Mouse (Mus musculus) lung, postnatal 0 days (tissue): ENCODE data around the gene Syvn1. TPM values are rescaled to one million over a fixed set of nuclear protein-coding genes. Genes with fewer than 3 reads are reported as not detected.

ENCODE experiments used
- ATAC-seq: fragments of 200-750 bp; cut with Nextera tagmentation; 2 replicates; pipeline ENCODE4 v1.8.0; 2017; ENCODE audit warnings: moderate library complexity
- DNase-seq: peaks from one replicate; pipeline ENCODE4 v3.0.0-alpha.2; 2016; ENCODE audit warnings: low spot score
- H3K27ac ChIP-seq: fragments of 300-500 bp; sonication (generic); 2 replicates; pipeline ENCODE4 v1.5.1; 2014; ENCODE audit warnings: antibody characterized with exemption, mild to moderate bottlenecking, low read length, mixed read lengths
- H3K27me3 ChIP-seq: fragments of 300-500 bp; sonication (generic); replicated peaks from 2 replicates; pipeline ENCODE4 v1.6.1; 2014; ENCODE audit warnings: low read length, mixed read lengths; ENCODE audit not compliant: insufficient read depth
- H3K36me3 ChIP-seq: fragments of 300-500 bp; sonication (generic); 2 replicates; pipeline ENCODE4 v1.6.1; 2014; ENCODE audit warnings: low read length, mixed read lengths; ENCODE audit not compliant: insufficient read depth
- H3K4me1 ChIP-seq: fragments of 300-500 bp; sonication (generic); 2 replicates; pipeline ENCODE4 v1.6.1; 2014; ENCODE audit warnings: antibody characterized with exemption, low read depth, low read length, mixed read lengths; ENCODE audit not compliant: insufficient read depth
- H3K4me2 ChIP-seq: fragments of 300-500 bp; sonication (generic); replicated peaks from 2 replicates; pipeline ENCODE4 v1.6.1; 2014; ENCODE audit warnings: low read depth, mild to moderate bottlenecking, low read length, moderate library complexity, mixed read lengths
- H3K4me3 ChIP-seq: fragments of 300-500 bp; sonication (generic); 2 replicates; pipeline ENCODE4 v1.5.1; 2014; ENCODE audit warnings: low read depth, low read length
- H3K9ac ChIP-seq: fragments of 300-500 bp; sonication (generic); replicated peaks from 2 replicates; pipeline ENCODE4 v1.6.1; 2014; ENCODE audit warnings: low read depth, mild to moderate bottlenecking
- H3K9me3 ChIP-seq: fragments of 300-500 bp; sonication (generic); 2 replicates; pipeline ENCODE4 v1.6.1; 2016; ENCODE audit warnings: low read length, mixed read lengths
- CTCF ChIP-seq: IDR thresholded peaks from 2 replicates; pipeline ENCODE4 v1.5.1; 2016; ENCODE audit warnings: antibody characterized with exemption, mild to moderate bottlenecking
- EP300 ChIP-seq: IDR thresholded peaks from 2 replicates; pipeline ENCODE4 v1.6.1; 2016; ENCODE audit warnings: antibody characterized with exemption, mild to moderate bottlenecking, control low read depth
- WGBS: fragments of 180-500 bp; shearing (Covaris S2); extraction: QIAGEN DNeasy Blood & Tissue Kit; methylation state at CpG from one replicate; pipeline ENCODE4 v1.1.7; 2014; 5-methylcytosine and 5-hydroxymethylcytosine counted together
- polyA plus RNA-seq: library from polyadenylated mRNA; unstranded; fragments of >200 nt; fragmentation: Nextera tagmentation; extraction: Ambion mirVana; gene quantifications from 2 replicates; pipeline ENCODE4 v1.2.1, GENCODE M21; 2015

The Syvn1 gene
- polyA plus RNA-seq, 1 experiment from 2014 or later = 16.3 TPM

GRCm38 (mm10) chr19:6023059-6023458 lies 23.3 kb upstream of the Syvn1 start:
- H3K9ac ChIP-seq = no peak overlapping the region
- H3K27ac ChIP-seq = no peak overlapping the region
- H3K9me3 ChIP-seq = no peaks in the 10 kb centered on the region
- H3K4me3 ChIP-seq = no peak overlapping the region
- peak; percentile 78 for ATAC-seq
- H3K27me3 ChIP-seq = no peaks in the 10 kb centered on the region
- TF ChIP-seq EP300 (no peak), CTCF (peak; percentile 28)
- H3K4me2 ChIP-seq = no peak overlapping the region
- 37% methylated on average over 8 of the region's 8 CpGs for WGBS
- peak; percentile 42 for DNase-seq
- H3K36me3 ChIP-seq = no peaks in the 10 kb centered on the region
- H3K4me1 ChIP-seq = no peaks in the 10 kb centered on the region

GRCm38 (mm10) chr19:6023930-6024329 lies 22.4 kb upstream of the Syvn1 start:
- ATAC-seq (no peak), DNase-seq (no peak)
- Histone ChIP-seq H3K9ac (no peak overlapping the region), H3K4me3 (no peak overlapping the region), H3K4me1 (no peaks in the 10 kb centered on the region), H3K27ac (no peak overlapping the region), H3K9me3 (no peaks in the 10 kb centered on the region), H3K27me3 (no peaks in the 10 kb centered on the region), H3K4me2 (0 out of 2 replicates have a peak overlapping the region, but pooled peaks have one; percentile 3), H3K36me3 (no peaks in the 10 kb centered on the region)
- TF ChIP-seq CTCF (no peak), EP300 (no peak)
- 68% methylated on average over 7 of the region's 7 CpGs for WGBS

- no peak overlapping the region for H3K4me3 ChIP-seq
- no peak overlapping the region for H3K9ac ChIP-seq
- no peaks in the 10 kb centered on the region for H3K27me3 ChIP-seq
- H3K36me3 ChIP-seq = no peaks in the 10 kb centered on the region
- no peak overlapping the region for H3K27ac ChIP-seq
- DNase-seq (no peak), ATAC-seq (no peak)
- H3K4me1 ChIP-seq = no peaks in the 10 kb centered on the region
- WGBS = 48% methylated on average over 6 of the region's 6 CpGs
- no peaks in the 10 kb centered on the region for H3K9me3 ChIP-seq
- no peak overlapping the region for H3K4me2 ChIP-seq
- TF ChIP-seq EP300 (no peak), CTCF (no peak)
Observed at GRCm38 (mm10) chr19:6028991-6029390, 17.4 kb upstream of the Syvn1 start.

GRCm38 (mm10) chr19:6029426-6029825 lies 16.9 kb upstream of the Syvn1 start:
- Histone ChIP-seq H3K36me3 (no peaks in the 10 kb centered on the region), H3K4me3 (no peak overlapping the region), H3K27ac (no peak overlapping the region), H3K4me2 (no peak overlapping the region), H3K9ac (no peak overlapping the region), H3K9me3 (no peaks in the 10 kb centered on the region), H3K27me3 (no peaks in the 10 kb centered on the region), H3K4me1 (no peaks in the 10 kb centered on the region)
- ATAC-seq = no peak
- no peak for DNase-seq
- no peak for TF ChIP-seq EP300
- no peak for TF ChIP-seq CTCF
- 71% methylated on average over 9 of the region's 9 CpGs for WGBS

- H3K4me1 ChIP-seq = no peaks in the 10 kb centered on the region
- H3K27ac ChIP-seq = no peak overlapping the region
- H3K9ac ChIP-seq = no peak overlapping the region
- no peak overlapping the region for H3K4me3 ChIP-seq
- WGBS = 67% methylated on average over 14 of the region's 14 CpGs
- TF ChIP-seq CTCF = no peak
- no peak for TF ChIP-seq EP300
- no peak for DNase-seq
- ATAC-seq = no peak
- no peaks in the 10 kb centered on the region for H3K36me3 ChIP-seq
- no peaks in the 10 kb centered on the region for H3K27me3 ChIP-seq
- H3K4me2 ChIP-seq = no peak overlapping the region
- H3K9me3 ChIP-seq = no peaks in the 10 kb centered on the region
Observed at GRCm38 (mm10) chr19:6030520-6031280, 15.7 kb upstream of the Syvn1 start.

GRCm38 (mm10) chr19:6035966-6036585 lies 10.3 kb upstream of the Syvn1 start:
- no peaks in the 10 kb centered on the region for H3K9me3 ChIP-seq
- no peak for DNase-seq
- WGBS = 60% methylated on average over 9 of the region's 9 CpGs
- no peaks in the 10 kb centered on the region for H3K27me3 ChIP-seq
- no peak overlapping the region for H3K4me3 ChIP-seq
- H3K4me1 ChIP-seq = no peaks in the 10 kb centered on the region
- no peak overlapping the region for H3K4me2 ChIP-seq
- no peaks in the 10 kb centered on the region for H3K36me3 ChIP-seq
- TF ChIP-seq EP300 = no peak
- ATAC-seq = no peak
- no peak overlapping the region for H3K27ac ChIP-seq
- H3K9ac ChIP-seq = no peak overlapping the region
